Comparison of ENCODE assay signal across 7 mouse cellular contexts in genomic region chr8:84965731-84966291, GRCm38 (mm10). TPM values are rescaled to one million over a fixed set of nuclear protein-coding genes. Genes with fewer than 3 reads are reported as not detected.
DNase-seq lines count a peak whose midpoint lies in the region; ATAC-seq lines count a peak whose summit lies in the region.

No protein-coding gene starts in this region.

- intact Hi-C loops in left cerebral cortex, postnatal 10 days (cut with DNase I) = no loop called here

- DNase-seq in adrenal gland, adult 8-10 months = peak; percentile 95
- peak; percentile 99 for DNase-seq in embryo, embryonic 10 days (ENCODE audit: low spot score)
- DNase-seq in gastrocnemius, adult 8-10 months (ENCODE audit: low spot score in 2 of 2) = peak; percentile 89 to 93
- peak; percentile 90 for DNase-seq in hindlimb bud, embryonic 11.5 days (ENCODE audit: extremely low spot score, low read depth, low spot score)
- peak; percentile 92 to 96 for DNase-seq in left cerebral cortex, postnatal 10 days (ENCODE audit: extremely low spot score in 1 of 2, low spot score in 2 of 2)
- peak; percentile 97 for DNase-seq in skeletal muscle tissue, adult 2 months (ENCODE audit: low read depth, low spot score)

- ATAC-seq in megakaryocyte progenitor cell, adult 5-6 weeks (replicated peaks; ENCODE audit: poor library complexity) = peak; percentile 83

RNA-seq across cellular contexts. Expression of gene Gm49661, which starts 3.4 kb away (rescaled TPM):
- total RNA-seq in adrenal gland, adult 8-10 months (2022) = 1 to 10 TPM in 2 of 4 experiments, not detected in 2; 1.7 to 2.3 TPM
- total RNA-seq in gastrocnemius, adult 8-10 months (2022) = 1 to 10 TPM in 1 of 4 experiments, not detected in 3; 1.1 TPM
- total RNA-seq in left cerebral cortex, postnatal 10 days (2021) = not detected
- total RNA-seq in megakaryocyte progenitor cell, adult 5-6 weeks (2015) = not detected in 2 replicates
- total RNA-seq in megakaryocyte progenitor cell, adult 5-6 weeks (2017) = not detected in 2 replicates

RNA-seq across cellular contexts. Expression of gene Prdx2, which starts 3.6 kb away (rescaled TPM):
- total RNA-seq in adrenal gland, adult 8-10 months (2022) = 100 to 1,000 TPM; 651 to 758 (median 708) TPM
- total RNA-seq in gastrocnemius, adult 8-10 months (2022) = 100 to 1,000 TPM; 173 to 193 (median 187) TPM
- total RNA-seq in left cerebral cortex, postnatal 10 days (2021) = 100 to 1,000 TPM; 507 to 518 TPM
- total RNA-seq in megakaryocyte progenitor cell, adult 5-6 weeks (2015) = 266 and 310 TPM in 2 replicates
- total RNA-seq in megakaryocyte progenitor cell, adult 5-6 weeks (2017) = 340 and 388 TPM in 2 replicates

RNA-seq across cellular contexts. Expression of gene Rnaseh2a, which starts 3.8 kb away (rescaled TPM):
- total RNA-seq in adrenal gland, adult 8-10 months (2022) = 100 to 1,000 TPM in 3 of 4 experiments, 10 to 100 TPM in 1; 89.0 to 142 (median 110) TPM
- total RNA-seq in gastrocnemius, adult 8-10 months (2022) = 10 to 100 TPM; 20.4 to 26.5 (median 23.9) TPM
- total RNA-seq in left cerebral cortex, postnatal 10 days (2021) = 10 to 100 TPM; 41.0 to 44.2 TPM
- 136 and 178 TPM in 2 replicates for total RNA-seq in megakaryocyte progenitor cell, adult 5-6 weeks (2015)
- 109 and 162 TPM in 2 replicates for total RNA-seq in megakaryocyte progenitor cell, adult 5-6 weeks (2017)

RNA-seq across cellular contexts. Expression of gene Junb, which starts 12.7 kb away (rescaled TPM):
- total RNA-seq in adrenal gland, adult 8-10 months (2022) = 100 to 1,000 TPM in 1 of 4 experiments, 10 to 100 TPM in 3; 39.9 to 211 (median 52.4) TPM
- total RNA-seq in gastrocnemius, adult 8-10 months (2022) = 1 to 10 TPM; 5.9 to 9.6 (median 7.5) TPM
- 10 to 100 TPM; 29.9 to 33.0 TPM for total RNA-seq in left cerebral cortex, postnatal 10 days (2021)
- total RNA-seq in megakaryocyte progenitor cell, adult 5-6 weeks (2015) = 14.7 and 26.1 TPM in 2 replicates
- total RNA-seq in megakaryocyte progenitor cell, adult 5-6 weeks (2017) = 38.9 and 57.5 TPM in 2 replicates

RNA-seq across cellular contexts. Expression of gene Rtbdn, which starts 19.0 kb away (rescaled TPM):
- under 1 TPM in 2 of 4 experiments, not detected in 2; 0.28 to 0.40 TPM for total RNA-seq in adrenal gland, adult 8-10 months (2022)
- total RNA-seq in gastrocnemius, adult 8-10 months (2022) = not detected
- total RNA-seq in left cerebral cortex, postnatal 10 days (2021) = 1 to 10 TPM; 4.2 to 4.6 TPM
- not detected in 2 replicates for total RNA-seq in megakaryocyte progenitor cell, adult 5-6 weeks (2015)
- not detected in 2 replicates for total RNA-seq in megakaryocyte progenitor cell, adult 5-6 weeks (2017)

Comparison
In these comparisons a context has a peak if more than half of its experiments do, and no peak if none do; other contexts are left out.
1. Peak in every context shown above with its lines: DNase-seq and ATAC-seq.